Mouse (Mus musculus): ENCODE measurements at regions not wholly inside any gene's neighbourhood (a gene's known extent, or its start where the extent isn't known, plus 50 kb on each side); places are given as distances from the start of the nearest gene placed in this dataset.
"Not testable (repeated sequence)": the region's sequence is repeated elsewhere in the genome, so short reads cannot be mapped to it uniquely, and the experiment has no call there.

- Histone ChIP-seq H3K36me3 (ENCODE audit: control insufficient read depth, insufficient read depth, low read length) (no peaks in the 10 kb centered on the region), H3K4me3 (ENCODE audit: low read depth, low read length) (no peak overlapping the region), H3K27ac (ENCODE audit: insufficient read depth, low read depth, low read length) (no peak overlapping the region), H3K4me1 (ENCODE audit: control insufficient read depth, insufficient read depth, insufficient read length, low read length) (no peaks in the 10 kb centered on the region), H3K27me3 (ENCODE audit: control insufficient read depth, insufficient read depth, low read length) (no peaks in the 10 kb centered on the region)
- 81% methylated on average over 2 of the region's 2 CpGs for WGBS
- TF ChIP-seq POLR2A (IDR thresholded peaks at IDR 0.05; ENCODE audit: low read depth, low read length) (no peak), CTCF (IDR thresholded peaks at IDR 0.05; ENCODE audit: extremely low read depth, insufficient read length, insufficient replicate concordance, low read depth, low read length) (no peak)
These were observed 229.0 kb downstream of the Plod2 start for GRCm38 (mm10) chr9:92771002-92771401.

DNA sequence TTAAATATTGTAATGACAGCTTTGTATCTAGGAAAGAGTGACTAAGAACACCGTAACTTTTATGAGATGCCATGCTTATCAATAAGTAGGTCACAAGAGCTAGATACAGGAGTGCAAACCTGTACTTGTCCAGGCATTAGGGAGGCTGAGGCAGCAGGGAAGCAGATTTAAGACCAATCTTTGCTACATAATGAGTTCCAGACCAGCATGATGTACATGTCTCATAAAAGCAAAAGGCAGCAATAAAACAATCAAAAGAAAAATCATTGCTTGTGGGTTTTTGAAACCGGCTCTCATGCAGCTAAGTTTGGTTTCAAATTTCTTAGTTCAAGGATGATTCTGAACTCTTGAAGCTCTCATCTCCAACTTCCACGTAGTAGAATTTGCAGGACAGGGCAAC, 229.7 kb downstream of the Plod2 start:
- Histone ChIP-seq H3K27me3 (ENCODE audit: control insufficient read depth, insufficient read depth, low read length) (no peaks in the 10 kb centered on the region), H3K27ac (ENCODE audit: insufficient read depth, low read depth, low read length) (no peak overlapping the region), H3K4me3 (ENCODE audit: low read depth, low read length) (no peak overlapping the region), H3K36me3 (ENCODE audit: control insufficient read depth, insufficient read depth, low read length) (no peaks in the 10 kb centered on the region), H3K4me1 (ENCODE audit: control insufficient read depth, insufficient read depth, insufficient read length, low read length) (no peaks in the 10 kb centered on the region)
- WGBS, result 43% methylated on average over 3 of the region's 3 CpGs
- no peak for TF ChIP-seq POLR2A (IDR thresholded peaks at IDR 0.05; ENCODE audit: low read depth, low read length)
- no peak for TF ChIP-seq CTCF (IDR thresholded peaks at IDR 0.05; ENCODE audit: extremely low read depth, insufficient read length, insufficient replicate concordance, low read depth, low read length)

GRCm38 (mm10) chr9:92782922-92783454, 241.0 kb downstream of the Plod2 start:
- Histone ChIP-seq H3K27me3 (ENCODE audit: control insufficient read depth, insufficient read depth, low read length) (no peaks in the 10 kb centered on the region), H3K36me3 (ENCODE audit: control insufficient read depth, insufficient read depth, low read length) (no peaks in the 10 kb centered on the region), H3K4me1 (ENCODE audit: control insufficient read depth, insufficient read depth, insufficient read length, low read length) (no peaks in the 10 kb centered on the region), H3K27ac (ENCODE audit: insufficient read depth, low read depth, low read length) (no peak overlapping the region), H3K4me3 (ENCODE audit: low read depth, low read length) (no peak overlapping the region)
- TF ChIP-seq CTCF (IDR thresholded peaks at IDR 0.05; ENCODE audit: extremely low read depth, insufficient read length, insufficient replicate concordance, low read depth, low read length) (no peak), POLR2A (IDR thresholded peaks at IDR 0.05; ENCODE audit: low read depth, low read length) (no peak)

GRCm38 (mm10) chr9:92799695-92800094, 257.7 kb downstream of the Plod2 start:
- no peak for TF ChIP-seq POLR2A (IDR thresholded peaks at IDR 0.05; ENCODE audit: low read depth, low read length)
- no peak for TF ChIP-seq CTCF (IDR thresholded peaks at IDR 0.05; ENCODE audit: extremely low read depth, insufficient read length, insufficient replicate concordance, low read depth, low read length)

DNA sequence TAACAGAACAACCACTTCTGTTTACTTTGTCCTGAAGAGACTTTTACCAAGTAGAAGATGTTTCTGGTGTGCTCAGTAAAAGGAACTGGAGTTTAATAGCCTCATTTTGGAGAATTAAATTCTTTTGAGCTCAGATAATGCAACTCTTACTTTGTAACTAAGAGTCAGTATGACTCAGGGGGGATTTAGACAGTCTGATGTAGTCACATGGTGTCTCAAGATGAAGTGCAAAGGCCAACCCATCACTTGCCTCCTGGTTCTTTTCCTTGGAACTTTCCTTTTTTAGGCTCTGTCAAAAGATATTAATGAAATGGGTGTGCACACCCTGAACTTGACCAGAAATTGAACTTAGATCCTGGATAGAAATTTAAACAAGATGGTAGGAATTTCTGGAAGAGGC, 267.4 kb downstream of the Plod2 start:
- Histone ChIP-seq H3K4me1 (ENCODE audit: control insufficient read depth, insufficient read depth, insufficient read length, low read length) (no peaks in the 10 kb centered on the region), H3K27me3 (ENCODE audit: control insufficient read depth, insufficient read depth, low read length) (no peaks in the 10 kb centered on the region), H3K36me3 (ENCODE audit: control insufficient read depth, insufficient read depth, low read length) (no peaks in the 10 kb centered on the region), H3K4me3 (ENCODE audit: low read depth, low read length) (no peak overlapping the region), H3K27ac (ENCODE audit: insufficient read depth, low read depth, low read length) (no peak overlapping the region)
- no peak for TF ChIP-seq CTCF (IDR thresholded peaks at IDR 0.05; ENCODE audit: extremely low read depth, insufficient read length, insufficient replicate concordance, low read depth, low read length)
- no peak for TF ChIP-seq POLR2A (IDR thresholded peaks at IDR 0.05; ENCODE audit: low read depth, low read length)

More at GRCm38 (mm10) chr9:92799695-92800094, 257.7 kb downstream of the Plod2 start:
- 62% methylated on average over 1 of the region's 1 CpGs for WGBS
- Histone ChIP-seq H3K36me3 (ENCODE audit: control insufficient read depth, insufficient read depth, low read length) (no peaks in the 10 kb centered on the region), H3K27ac (ENCODE audit: insufficient read depth, low read depth, low read length) (no peak overlapping the region), H3K4me3 (ENCODE audit: low read depth, low read length) (no peak overlapping the region), H3K27me3 (ENCODE audit: control insufficient read depth, insufficient read depth, low read length) (no peaks in the 10 kb centered on the region), H3K4me1 (ENCODE audit: control insufficient read depth, insufficient read depth, insufficient read length, low read length) (no peaks in the 10 kb centered on the region)

- no peaks in the 10 kb centered on the region for H3K36me3 ChIP-seq (ENCODE audit: control insufficient read depth, insufficient read depth, low read length)
- 82% methylated on average over 11 of the region's 11 CpGs for WGBS
- H3K27ac ChIP-seq (ENCODE audit: insufficient read depth, low read depth, low read length), result no peak overlapping the region
These were observed 278.7 kb downstream of the Plod2 start for GRCm38 (mm10) chr9:92820721-92821120.

DNA sequence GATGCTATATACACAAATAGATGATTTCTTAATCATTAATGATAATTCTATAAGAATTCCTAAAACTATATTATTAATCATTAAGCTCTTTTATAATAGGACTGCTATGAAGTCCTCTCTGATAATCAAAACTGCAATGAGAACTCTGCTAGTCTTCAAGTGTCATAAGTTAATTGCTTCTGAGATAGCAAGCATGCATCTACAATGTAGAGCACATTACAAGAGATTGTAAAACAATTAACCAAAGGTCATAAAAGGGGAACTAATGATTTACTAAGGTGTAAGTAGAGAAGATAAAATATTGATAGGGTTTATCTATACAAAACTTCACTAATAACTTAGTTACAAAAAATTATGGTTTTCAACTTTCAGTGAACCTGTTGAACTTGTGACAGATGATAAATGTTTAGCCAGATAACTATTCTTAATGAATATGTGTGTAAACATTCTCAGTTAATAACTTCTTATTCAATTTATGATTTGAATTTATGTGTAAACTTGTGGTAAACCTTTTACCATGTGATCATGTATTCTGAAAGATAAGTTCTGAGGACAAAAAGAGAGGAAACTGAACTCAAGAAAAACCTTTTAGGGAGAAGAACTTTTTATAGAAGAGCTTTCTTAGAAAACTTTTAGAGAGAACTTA, 284.8 kb downstream of the Plod2 start:
- Histone ChIP-seq H3K4me1 (ENCODE audit: control insufficient read depth, insufficient read depth, insufficient read length, low read length) (no peaks in the 10 kb centered on the region), H3K27me3 (ENCODE audit: control insufficient read depth, insufficient read depth, low read length) (no peaks in the 10 kb centered on the region), H3K4me3 (ENCODE audit: low read depth, low read length) (no peak overlapping the region), H3K36me3 (ENCODE audit: control insufficient read depth, insufficient read depth, low read length) (no peaks in the 10 kb centered on the region), H3K27ac (ENCODE audit: insufficient read depth, low read depth, low read length) (no peak overlapping the region)
- TF ChIP-seq CTCF (IDR thresholded peaks at IDR 0.05; ENCODE audit: extremely low read depth, insufficient read length, insufficient replicate concordance, low read depth, low read length) (no peak), POLR2A (IDR thresholded peaks at IDR 0.05; ENCODE audit: low read depth, low read length) (no peak)

More at GRCm38 (mm10) chr9:92820721-92821120, 278.7 kb downstream of the Plod2 start:
- no peaks in the 10 kb centered on the region for H3K27me3 ChIP-seq (ENCODE audit: control insufficient read depth, insufficient read depth, low read length)
- H3K4me3 ChIP-seq (ENCODE audit: low read depth, low read length), result no peak overlapping the region
- TF ChIP-seq CTCF (IDR thresholded peaks at IDR 0.05; ENCODE audit: extremely low read depth, insufficient read length, insufficient replicate concordance, low read depth, low read length) (no peak), POLR2A (IDR thresholded peaks at IDR 0.05; ENCODE audit: low read depth, low read length) (no peak)
- H3K4me1 ChIP-seq (ENCODE audit: control insufficient read depth, insufficient read depth, insufficient read length, low read length), result no peaks in the 10 kb centered on the region

DNA sequence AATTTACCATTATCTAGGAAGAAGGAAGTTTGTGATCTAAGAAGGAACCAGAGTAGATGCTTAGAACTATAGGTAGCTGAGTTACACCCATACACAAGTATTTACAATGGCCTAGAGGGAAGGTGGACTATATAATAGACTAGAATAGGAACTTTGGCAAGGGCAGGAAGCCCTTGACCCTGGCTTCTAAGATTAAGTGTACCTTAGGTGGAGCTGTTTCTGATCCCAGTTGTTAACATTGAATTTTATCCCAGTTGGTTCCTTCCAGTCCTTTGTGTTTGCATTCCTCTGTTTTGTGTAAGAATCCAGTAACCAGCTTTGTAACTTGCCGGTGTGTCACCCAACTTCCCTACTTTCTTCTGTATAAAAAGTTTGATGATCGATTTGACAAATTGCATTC, 294.1 kb downstream of the Plod2 start:
- H3K4me1 ChIP-seq (ENCODE audit: control insufficient read depth, insufficient read depth, insufficient read length, low read length); H3K4me3 ChIP-seq (ENCODE audit: low read depth, low read length); H3K27ac ChIP-seq (ENCODE audit: insufficient read depth, low read depth, low read length); H3K36me3 ChIP-seq (ENCODE audit: control insufficient read depth, insufficient read depth, low read length); H3K27me3 ChIP-seq (ENCODE audit: control insufficient read depth, insufficient read depth, low read length): not testable (repeated sequence)
- WGBS, result 91% methylated on average over 2 of the region's 2 CpGs

Measured in small intestine, adult 2 months (tissue).